Mouse (Mus musculus) Muller cell, postnatal 12 days (primary cell): ENCODE results near the gene Btbd35f16.
"Not testable (repeated sequence)": the region's sequence is repeated elsewhere in the genome, so short reads cannot be mapped to it uniquely, and the experiment has no call there.

Source experiments
- DNase-seq: peaks from one replicate; pipeline ENCODE4 v3.0.0-alpha.2; 2015; ENCODE audit errors: inconsistent ontology term

The Btbd35f16 gene

GRCm38 (mm10) chrX:3956902-3957301, at the start of gene Btbd35f16:
TSS of gene Btbd35f16 (minus strand) at chrX:3957002.
- DNase-seq, result not testable (repeated sequence)
